Mouse (Mus musculus): Measurements from ENCODE around the gene Gm42372.

GRCm38 (mm10) chr7:16982859-16983568 lies at the start of gene Gm42372:
- TF ChIP-seq CTCF (IDR thresholded peaks at IDR 0.05; ENCODE audit: low read depth): no peak
- no peak for TF ChIP-seq EP300 (IDR thresholded peaks at IDR 0.05; ENCODE audit: low read depth)

Data from liver, embryonic 14.5 days (tissue).